Mouse (Mus musculus): ENCODE measurements around the gene Smchd1. TPM values are rescaled to one million over a fixed set of nuclear protein-coding genes. Genes with fewer than 3 reads are reported as not detected.
"Not testable (repeated sequence)": the region's sequence is repeated elsewhere in the genome, so short reads cannot be mapped to it uniquely, and the experiment has no call there.

Smchd1 gene
- polyA plus RNA-seq, 1 experiment = 6.7 TPM

- TF ChIP-seq CTCF (IDR thresholded peaks at IDR 0.05; ENCODE audit: control insufficient read depth, insufficient read depth, insufficient replicate concordance, low read depth, low read length) (no peak), POLR2A (IDR thresholded peaks at IDR 0.05; ENCODE audit: control insufficient read depth, low read depth, low read length) (no peak)
- Histone ChIP-seq H3K27ac (ENCODE audit: control insufficient read depth, insufficient read depth, low read depth, low read length) (no peak overlapping the region), H3K4me1 (ENCODE audit: control insufficient read depth, insufficient read depth, low read length) (no peaks in the 10 kb centered on the region), H3K4me3 (ENCODE audit: control insufficient read depth, low read depth, low read length) (no peak overlapping the region), H3K36me3 (ENCODE audit: control insufficient read depth, insufficient read depth, low read length) (no peaks in the 10 kb centered on the region; the same call in 1 of the 2 replicates), H3K27me3 (ENCODE audit: control insufficient read depth, insufficient read depth, low read length) (no peaks in the 10 kb centered on the region)
Observed at GRCm38 (mm10) chr17:71355526-71355925, 119.6 kb downstream of the Smchd1 start.

- TF ChIP-seq POLR2A (IDR thresholded peaks at IDR 0.05; ENCODE audit: control insufficient read depth, low read depth, low read length) (no peak), CTCF (IDR thresholded peaks at IDR 0.05; ENCODE audit: control insufficient read depth, insufficient read depth, insufficient replicate concordance, low read depth, low read length) (no peak)
- Histone ChIP-seq H3K4me1 (ENCODE audit: control insufficient read depth, insufficient read depth, low read length) (no peaks in the 10 kb centered on the region), H3K27ac (ENCODE audit: control insufficient read depth, insufficient read depth, low read depth, low read length) (no peak overlapping the region), H3K27me3 (ENCODE audit: control insufficient read depth, insufficient read depth, low read length) (no peaks in the 10 kb centered on the region), H3K36me3 (ENCODE audit: control insufficient read depth, insufficient read depth, low read length) (no peaks in the 10 kb centered on the region; the same call in 1 of the 2 replicates), H3K4me3 (ENCODE audit: control insufficient read depth, low read depth, low read length) (no peak overlapping the region)
Observed at GRCm38 (mm10) chr17:71354205-71354604, 120.9 kb downstream of the Smchd1 start.

- no peak overlapping the region for H3K4me3 ChIP-seq (ENCODE audit: control insufficient read depth, low read depth, low read length)
- TF ChIP-seq CTCF (IDR thresholded peaks at IDR 0.05; ENCODE audit: control insufficient read depth, insufficient read depth, insufficient replicate concordance, low read depth, low read length) = no peak
- TF ChIP-seq POLR2A (IDR thresholded peaks at IDR 0.05; ENCODE audit: control insufficient read depth, low read depth, low read length) = no peak
- no peaks in the 10 kb centered on the region for H3K27me3 ChIP-seq (ENCODE audit: control insufficient read depth, insufficient read depth, low read length)
- peaks cover 2% of the 10 kb centered on the region; the same call in 1 of the 2 replicates for H3K36me3 ChIP-seq (ENCODE audit: control insufficient read depth, insufficient read depth, low read length)
- H3K27ac ChIP-seq (ENCODE audit: control insufficient read depth, insufficient read depth, low read depth, low read length) = no peak overlapping the region
- H3K4me1 ChIP-seq (ENCODE audit: control insufficient read depth, insufficient read depth, low read length) = no peaks in the 10 kb centered on the region
Observed at GRCm38 (mm10) chr17:71348188-71348587, 127.0 kb downstream of the Smchd1 start.

- Histone ChIP-seq H3K27ac (ENCODE audit: control insufficient read depth, insufficient read depth, low read depth, low read length) (no peak overlapping the region), H3K4me3 (ENCODE audit: control insufficient read depth, low read depth, low read length) (no peak overlapping the region), H3K36me3 (ENCODE audit: control insufficient read depth, insufficient read depth, low read length) (peaks cover 2% of the 10 kb centered on the region; the same call in 1 of the 2 replicates), H3K4me1 (ENCODE audit: control insufficient read depth, insufficient read depth, low read length) (no peaks in the 10 kb centered on the region), H3K27me3 (ENCODE audit: control insufficient read depth, insufficient read depth, low read length) (no peaks in the 10 kb centered on the region)
- no peak for TF ChIP-seq CTCF (IDR thresholded peaks at IDR 0.05; ENCODE audit: control insufficient read depth, insufficient read depth, insufficient replicate concordance, low read depth, low read length)
- TF ChIP-seq POLR2A (IDR thresholded peaks at IDR 0.05; ENCODE audit: control insufficient read depth, low read depth, low read length) = no peak
Observed at GRCm38 (mm10) chr17:71342006-71342405, 133.1 kb downstream of the Smchd1 start.

- Histone ChIP-seq H3K4me3 (ENCODE audit: control insufficient read depth, low read depth, low read length) (no peak overlapping the region), H3K27me3 (ENCODE audit: control insufficient read depth, insufficient read depth, low read length) (no peaks in the 10 kb centered on the region), H3K27ac (ENCODE audit: control insufficient read depth, insufficient read depth, low read depth, low read length) (no peak overlapping the region), H3K4me1 (ENCODE audit: control insufficient read depth, insufficient read depth, low read length) (no peaks in the 10 kb centered on the region), H3K36me3 (ENCODE audit: control insufficient read depth, insufficient read depth, low read length) (no peaks in the 10 kb centered on the region)
- TF ChIP-seq CTCF (IDR thresholded peaks at IDR 0.05; ENCODE audit: control insufficient read depth, insufficient read depth, insufficient replicate concordance, low read depth, low read length) (no peak), POLR2A (IDR thresholded peaks at IDR 0.05; ENCODE audit: control insufficient read depth, low read depth, low read length) (no peak)
Observed at GRCm38 (mm10) chr17:71338627-71339026, 136.5 kb downstream of the Smchd1 start.

DNA sequence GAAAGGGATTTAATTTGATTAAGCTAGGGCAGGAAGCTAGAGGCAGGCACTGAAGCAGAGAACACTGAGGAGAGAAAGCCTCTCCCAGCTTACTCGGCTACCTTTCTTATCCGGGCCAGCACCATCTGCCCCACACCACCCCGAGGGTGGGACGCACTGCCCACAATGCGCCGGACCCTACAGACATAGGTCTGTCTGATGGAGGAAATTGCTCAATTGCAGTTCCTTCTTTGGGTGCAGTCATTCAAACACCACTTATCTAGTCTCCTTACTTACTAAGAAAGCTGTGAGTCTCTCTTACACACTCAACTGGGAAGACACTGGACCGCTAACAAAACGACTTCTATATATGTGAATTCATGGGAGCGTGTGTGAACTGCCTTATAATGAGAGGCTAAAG lies 137.6 kb downstream of the Smchd1 start:
- no peak overlapping the region for H3K27ac ChIP-seq (ENCODE audit: control insufficient read depth, insufficient read depth, low read depth, low read length)
- no peak for TF ChIP-seq CTCF (IDR thresholded peaks at IDR 0.05; ENCODE audit: control insufficient read depth, insufficient read depth, insufficient replicate concordance, low read depth, low read length)
- no peak for TF ChIP-seq POLR2A (IDR thresholded peaks at IDR 0.05; ENCODE audit: control insufficient read depth, low read depth, low read length)
- no peak overlapping the region for H3K4me3 ChIP-seq (ENCODE audit: control insufficient read depth, low read depth, low read length)
- H3K36me3 ChIP-seq (ENCODE audit: control insufficient read depth, insufficient read depth, low read length) = no peaks in the 10 kb centered on the region
- H3K4me1 ChIP-seq (ENCODE audit: control insufficient read depth, insufficient read depth, low read length) = no peaks in the 10 kb centered on the region
- H3K27me3 ChIP-seq (ENCODE audit: control insufficient read depth, insufficient read depth, low read length) = no peaks in the 10 kb centered on the region

GRCm38 (mm10) chr17:71336421-71336820 lies 138.7 kb downstream of the Smchd1 start:
- TF ChIP-seq CTCF (IDR thresholded peaks at IDR 0.05; ENCODE audit: control insufficient read depth, insufficient read depth, insufficient replicate concordance, low read depth, low read length) (no peak), POLR2A (IDR thresholded peaks at IDR 0.05; ENCODE audit: control insufficient read depth, low read depth, low read length) (no peak)
- Histone ChIP-seq H3K36me3 (ENCODE audit: control insufficient read depth, insufficient read depth, low read length) (no peaks in the 10 kb centered on the region), H3K27me3 (ENCODE audit: control insufficient read depth, insufficient read depth, low read length) (no peaks in the 10 kb centered on the region), H3K27ac (ENCODE audit: control insufficient read depth, insufficient read depth, low read depth, low read length) (no peak overlapping the region), H3K4me1 (ENCODE audit: control insufficient read depth, insufficient read depth, low read length) (peaks cover 2% of the 10 kb centered on the region; the same call in 1 of the 2 replicates), H3K4me3 (ENCODE audit: control insufficient read depth, low read depth, low read length) (no peak overlapping the region)

- Histone ChIP-seq H3K36me3 (ENCODE audit: control insufficient read depth, insufficient read depth, low read length) (no peaks in the 10 kb centered on the region), H3K27me3 (ENCODE audit: control insufficient read depth, insufficient read depth, low read length) (no peaks in the 10 kb centered on the region)
- no peak for TF ChIP-seq POLR2A (IDR thresholded peaks at IDR 0.05; ENCODE audit: control insufficient read depth, low read depth, low read length)
- no peak for TF ChIP-seq CTCF (IDR thresholded peaks at IDR 0.05; ENCODE audit: control insufficient read depth, insufficient read depth, insufficient replicate concordance, low read depth, low read length)
Observed at GRCm38 (mm10) chr17:71332298-71332697, 142.8 kb downstream of the Smchd1 start.

DNA sequence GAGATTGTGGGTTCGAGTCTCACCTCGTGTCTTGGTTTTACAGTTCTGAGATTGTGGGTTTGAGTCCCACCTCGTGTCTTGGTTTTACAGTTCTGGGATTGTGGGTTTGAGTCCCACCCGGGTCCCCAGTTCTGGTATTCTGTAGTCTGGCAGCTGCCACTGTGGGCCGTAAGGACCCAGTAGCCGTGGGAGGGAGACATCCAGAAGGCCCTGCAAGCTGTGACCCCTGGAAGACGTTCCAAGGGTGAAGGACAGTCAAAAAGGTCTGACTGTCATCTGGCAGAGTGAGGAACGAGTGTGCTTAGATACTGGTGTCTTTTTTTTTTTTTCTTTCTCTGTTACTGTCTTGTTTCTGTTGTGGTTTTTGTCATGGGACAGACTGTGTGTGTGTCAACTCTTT lies 154.4 kb downstream of the Smchd1 start:
- not testable (repeated sequence) for H3K27me3 ChIP-seq (ENCODE audit: control insufficient read depth, insufficient read depth, low read length); H3K4me3 ChIP-seq (ENCODE audit: control insufficient read depth, low read depth, low read length)

More at GRCm38 (mm10) chr17:71332298-71332697, 142.8 kb downstream of the Smchd1 start:
- Histone ChIP-seq H3K4me1 (ENCODE audit: control insufficient read depth, insufficient read depth, low read length) (peaks cover 2% of the 10 kb centered on the region; the same call in 1 of the 2 replicates), H3K27ac (ENCODE audit: control insufficient read depth, insufficient read depth, low read depth, low read length) (no peak overlapping the region), H3K4me3 (ENCODE audit: control insufficient read depth, low read depth, low read length) (no peak overlapping the region)

More for the DNA sequence above, 154.4 kb downstream of the Smchd1 start:
- H3K36me3 ChIP-seq (ENCODE audit: control insufficient read depth, insufficient read depth, low read length); H3K4me1 ChIP-seq (ENCODE audit: control insufficient read depth, insufficient read depth, low read length); H3K27ac ChIP-seq (ENCODE audit: control insufficient read depth, insufficient read depth, low read depth, low read length): not testable (repeated sequence)
